Mouse (Mus musculus) frontal cortex, adult 2 months (tissue): ENCODE measurements at regions not wholly inside any gene's neighbourhood (a gene's known extent, or its start where the extent isn't known, plus 50 kb on each side); places are given as distances from the start of the nearest gene placed in this dataset.

Source experiments
- DNase-seq, 2 experiments: peaks; one replicate each; pipeline ENCODE4 v3.0.0; 2022; ENCODE audit warnings: low spot score in 1 of 2; ENCODE audit errors: extremely low spot score in 1 of 2

DNA sequence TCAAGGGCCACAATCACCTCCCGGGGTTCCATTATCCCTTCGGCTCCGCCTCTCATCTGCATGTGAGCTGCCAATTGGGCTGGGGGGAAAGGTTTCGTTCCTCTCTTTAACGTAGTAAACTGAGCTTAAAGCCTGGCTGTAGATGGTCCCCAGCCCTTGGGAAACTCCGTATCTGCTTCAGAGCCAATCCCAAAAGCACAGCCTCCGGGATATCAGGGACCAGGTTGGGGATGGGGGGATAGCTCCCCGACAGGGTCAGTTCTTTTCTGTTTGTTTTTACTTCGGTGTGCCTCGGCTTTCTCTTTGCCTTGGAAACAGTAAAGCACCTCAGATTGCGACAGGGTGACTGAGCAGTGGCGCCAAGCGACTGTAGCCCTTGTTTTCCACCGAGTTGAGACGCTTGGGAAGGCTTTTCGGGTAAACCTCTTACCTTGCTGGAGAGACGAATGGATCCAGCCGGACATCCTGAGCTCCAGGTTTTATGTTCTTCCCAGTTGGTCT is 64.5 kb downstream of the Tfap2c start:
- no peak for DNase-seq

DNA sequence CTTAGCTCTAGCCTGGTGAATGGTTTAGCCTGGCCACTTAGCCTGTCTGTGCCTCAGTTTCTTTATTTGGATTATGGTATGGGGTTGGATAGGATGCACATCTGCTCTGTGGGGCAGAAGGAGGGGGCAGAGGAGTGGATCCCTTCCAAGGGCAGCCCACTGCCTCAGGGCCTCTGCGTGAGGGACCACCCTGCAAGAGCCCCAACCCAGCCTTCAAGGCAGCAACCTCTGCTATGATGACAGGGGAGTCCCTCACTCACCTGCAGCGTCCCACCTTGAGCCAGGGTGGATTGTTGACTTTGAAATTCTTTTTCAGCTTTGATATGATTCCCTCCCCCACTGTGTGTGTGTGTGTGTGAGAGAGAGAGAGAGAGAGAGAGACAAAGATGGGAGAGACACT is 65.8 kb downstream of the Tfap2c start:
- DNase-seq: no peak

DNA sequence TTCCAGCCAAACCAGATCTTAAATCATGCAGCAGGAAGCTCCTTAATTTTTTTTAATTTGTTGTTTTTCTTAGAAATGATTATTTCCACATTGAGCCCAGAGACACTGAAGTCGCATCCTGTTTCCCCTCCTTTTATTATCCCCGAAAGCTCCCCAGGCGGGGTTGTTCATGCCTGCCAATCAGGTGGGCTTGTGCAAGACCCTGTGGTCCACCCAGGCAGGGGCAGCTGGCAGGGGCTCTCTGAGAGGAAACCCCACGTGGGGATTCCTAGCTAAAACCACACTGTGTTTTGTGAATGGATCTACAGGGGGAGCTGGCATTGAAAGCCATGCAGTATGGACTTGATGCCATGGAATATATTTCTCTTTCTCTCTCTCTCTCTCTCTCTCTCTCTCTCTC is 66.2 kb downstream of the Tfap2c start:
- DNase-seq: no peak

DNA sequence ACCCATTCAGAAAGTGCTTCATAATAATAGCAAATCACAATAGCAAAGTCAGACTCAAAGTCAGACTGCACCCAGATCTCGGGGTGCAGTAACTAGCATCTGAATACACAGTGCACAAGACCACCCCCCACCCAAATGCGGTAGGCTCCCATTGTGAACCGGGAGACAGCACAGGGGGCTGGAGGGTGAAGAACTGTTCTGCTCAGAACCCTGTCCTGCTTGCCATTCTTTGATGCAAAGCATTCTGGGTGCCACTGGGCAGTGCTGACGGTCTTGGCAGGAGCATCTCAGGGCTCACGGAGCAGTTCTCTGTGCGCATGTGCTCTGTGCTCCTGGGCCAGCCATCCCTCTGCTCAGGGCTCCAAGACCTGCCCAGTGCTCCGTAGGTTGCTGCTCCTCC is 69.8 kb downstream of the Tfap2c start:
- DNase-seq: no peak

DNA sequence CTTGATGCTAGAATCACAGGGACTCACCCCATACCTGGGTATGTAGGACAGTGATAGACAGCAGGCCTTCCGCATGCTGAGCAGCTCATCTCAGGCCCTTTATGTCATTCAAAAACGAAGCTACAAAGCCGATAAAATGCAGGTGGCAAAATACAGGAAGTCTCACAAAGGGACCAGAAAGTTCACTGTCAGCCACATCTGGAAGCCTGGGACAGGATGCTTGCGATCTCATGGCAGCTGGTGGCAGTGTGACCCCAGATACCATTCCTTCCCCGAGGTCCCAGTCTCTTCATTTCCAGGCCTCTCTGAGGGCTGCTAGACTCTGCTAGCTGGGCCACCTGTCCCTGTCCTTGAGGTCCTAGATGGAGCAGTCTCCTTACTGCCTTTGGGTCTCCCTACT is 70.6 kb downstream of the Tfap2c start:
- no peak for DNase-seq

DNA sequence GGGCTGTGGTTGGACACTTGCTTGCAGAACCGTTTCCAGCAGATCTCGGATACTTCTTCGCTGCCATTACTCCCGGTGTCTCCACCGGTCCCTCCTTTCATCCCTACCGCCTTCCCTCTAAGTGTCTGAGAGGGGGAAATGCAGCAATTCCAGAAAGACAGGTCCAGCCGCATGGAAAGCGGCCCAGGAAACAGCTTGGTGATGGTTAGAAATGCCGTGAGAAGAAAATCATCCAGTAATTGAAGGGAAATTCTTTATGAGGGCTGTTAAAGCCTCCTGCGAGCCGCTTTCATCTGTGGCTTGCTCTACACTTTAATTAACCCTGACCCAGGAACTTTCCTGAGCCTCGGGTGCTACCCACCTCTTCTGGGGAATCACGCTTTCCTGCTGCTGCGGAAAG is 74.3 kb downstream of the Tfap2c start:
- no peak for DNase-seq

DNA sequence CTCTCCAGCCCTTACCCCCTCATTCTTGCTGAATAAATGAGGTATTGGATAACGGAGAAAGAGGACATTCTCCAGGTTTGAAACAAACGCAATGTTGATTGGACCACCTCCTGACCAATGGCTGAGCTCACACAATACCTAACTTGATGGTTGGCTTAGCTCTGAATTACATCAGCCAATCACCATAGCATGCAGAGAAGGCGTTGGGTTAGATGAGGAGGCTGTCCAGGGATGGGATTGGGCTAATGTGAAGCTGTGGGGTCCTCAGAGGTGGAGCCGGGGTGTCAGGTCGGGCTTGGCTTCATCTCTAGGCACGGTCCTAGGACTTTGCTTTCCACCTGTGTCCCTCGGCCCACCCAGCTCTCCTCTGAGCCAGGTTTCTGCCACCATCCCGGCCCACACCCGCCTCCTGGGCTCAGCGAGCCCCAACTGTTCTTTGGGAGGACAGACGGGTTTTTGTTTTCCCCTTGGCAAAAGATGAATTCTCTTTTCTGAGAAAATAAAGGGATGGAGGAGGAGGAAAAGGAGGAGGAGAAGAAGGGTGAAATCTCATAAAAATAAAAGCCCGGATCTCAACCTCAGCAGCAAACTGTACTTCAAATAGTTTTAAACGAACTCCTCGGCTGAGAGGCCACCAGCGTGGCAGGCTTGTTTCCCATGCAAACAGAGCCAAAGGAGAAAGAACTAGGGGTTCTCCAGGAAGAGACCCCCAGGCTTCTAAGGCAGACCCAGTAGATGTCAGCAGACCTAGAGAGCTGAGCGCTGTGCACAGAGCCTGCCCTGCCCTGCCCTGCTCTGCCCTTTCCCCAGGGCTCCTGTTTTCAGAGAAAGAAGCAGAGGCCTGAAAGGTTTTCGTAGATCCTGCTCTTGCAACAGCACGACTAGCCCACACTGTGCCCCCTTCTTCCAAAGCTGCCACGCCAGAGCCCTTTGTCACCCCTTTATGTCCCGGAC is 78.2 kb downstream of the Tfap2c start:
- no peak for DNase-seq

DNA sequence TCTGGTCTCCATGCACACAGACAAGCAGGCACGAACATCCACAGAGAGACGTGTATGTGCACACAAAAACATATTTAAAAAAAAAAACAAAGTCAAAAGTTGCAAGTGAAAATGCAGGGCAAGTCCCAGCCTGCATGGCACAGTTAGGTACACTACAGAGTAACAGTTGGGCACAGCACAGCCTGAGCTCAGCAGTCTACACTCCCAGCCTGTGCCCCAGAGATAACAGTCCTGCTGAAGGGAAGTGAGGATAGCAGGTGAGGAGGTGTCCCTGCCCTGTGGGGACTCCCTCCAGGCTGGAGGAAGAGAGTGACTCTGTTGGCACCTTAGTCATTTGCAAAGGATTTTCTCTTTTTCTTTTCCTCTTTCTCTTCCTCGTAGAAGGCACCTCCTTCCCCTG is 80.9 kb downstream of the Tfap2c start:
- no peak for DNase-seq

DNA sequence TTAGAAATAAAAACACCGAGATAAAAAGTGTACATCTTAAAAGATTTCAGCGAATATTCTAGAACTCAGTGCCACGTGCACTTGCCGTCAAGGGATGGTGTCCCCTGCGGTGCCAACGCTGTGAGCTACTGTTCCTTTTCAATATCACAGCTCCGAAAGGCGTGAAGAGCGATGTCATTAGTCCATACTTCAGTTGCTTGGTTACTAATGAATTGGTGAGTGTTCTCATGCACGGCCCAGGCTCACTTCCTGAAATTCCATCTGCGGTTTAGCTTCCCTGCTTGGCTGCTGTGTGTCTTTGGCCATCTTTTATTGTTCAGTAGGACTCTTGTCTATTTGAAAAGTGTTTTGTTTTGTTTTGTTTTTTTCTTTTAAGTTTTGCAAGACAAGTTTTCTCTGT is 93.2 kb downstream of the Tfap2c start:
- DNase-seq: no peak

DNA sequence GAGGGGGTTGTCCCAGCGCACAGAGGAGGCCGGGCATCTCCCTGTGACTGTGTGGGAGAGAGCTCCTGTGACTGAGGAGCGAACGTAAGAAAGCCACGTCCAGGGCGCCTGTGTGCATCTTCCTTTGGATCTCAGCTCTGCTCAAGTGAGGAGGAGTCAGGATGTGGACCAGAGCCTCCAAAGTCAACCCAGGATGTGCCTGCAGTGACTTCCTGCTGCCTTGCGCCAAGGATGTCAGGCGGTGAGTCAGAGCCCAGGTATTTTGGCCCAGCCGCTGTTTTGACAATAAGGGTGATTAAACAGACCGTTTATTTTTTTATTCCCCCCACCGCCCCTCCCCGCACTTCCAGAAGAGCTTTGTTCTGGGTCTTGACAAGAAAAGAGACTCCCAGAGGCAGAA is 94.5 kb downstream of the Tfap2c start:
- no peak for DNase-seq

DNA sequence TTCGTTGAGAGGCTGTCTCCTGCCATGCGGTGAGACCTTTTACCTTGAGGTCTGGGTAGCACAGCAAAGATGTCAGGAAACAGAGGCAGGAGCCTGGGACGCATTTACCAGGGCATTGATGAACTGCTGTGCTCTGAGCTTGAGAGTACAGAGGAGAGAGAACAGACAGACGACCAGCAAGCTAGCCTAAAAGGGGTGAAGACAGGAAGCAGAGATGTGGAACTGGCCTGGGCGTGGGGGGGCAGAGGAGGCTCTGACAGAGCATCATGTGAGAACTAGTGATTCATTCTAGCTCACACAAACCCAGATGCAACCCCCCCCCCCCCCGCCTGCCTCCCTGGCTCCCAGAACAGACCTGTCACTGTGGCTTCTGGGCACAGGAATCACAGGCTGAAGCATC is 95.1 kb downstream of the Tfap2c start:
- no peak for DNase-seq

DNA sequence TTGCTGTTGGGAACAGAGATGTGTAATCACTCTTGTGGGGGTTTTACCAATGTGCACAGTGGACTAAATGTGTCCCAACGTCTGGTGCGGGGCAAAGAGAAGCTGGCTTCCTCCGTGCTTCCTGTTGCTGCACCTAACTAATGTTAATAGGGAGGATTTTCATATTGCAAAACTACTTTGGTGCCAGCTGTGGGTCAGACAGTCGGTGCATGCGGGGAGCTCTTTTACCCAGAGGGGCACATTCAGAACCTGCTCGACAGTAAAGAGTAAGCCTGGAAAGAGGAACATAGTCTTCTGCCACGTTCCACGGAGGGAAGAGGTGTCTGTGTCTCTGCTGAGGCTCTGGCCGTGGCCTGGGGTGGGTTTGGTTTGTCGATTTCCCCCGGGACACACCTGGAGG is 98.7 kb downstream of the Tfap2c start:
- no peak for DNase-seq

DNA sequence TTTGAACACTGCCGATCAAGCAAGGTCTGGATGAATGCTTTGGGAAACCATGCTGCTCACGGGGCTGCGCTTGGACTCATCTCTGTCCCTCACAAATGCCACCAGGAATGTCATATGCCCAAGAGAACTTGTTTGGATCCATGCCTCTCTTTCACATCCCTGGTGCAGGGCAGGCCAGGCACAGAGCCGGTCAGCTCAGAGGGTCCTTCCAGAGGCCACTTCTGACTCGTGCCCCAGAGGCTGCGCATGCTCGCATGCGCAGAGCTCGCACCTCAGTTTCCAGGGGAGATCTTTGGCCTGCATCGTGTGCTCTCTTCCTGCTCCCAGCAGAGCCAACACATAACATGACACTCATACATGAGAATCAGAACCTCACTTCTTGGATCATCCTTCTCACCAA is 111.1 kb downstream of the Tfap2c start:
- no peak for DNase-seq

DNA sequence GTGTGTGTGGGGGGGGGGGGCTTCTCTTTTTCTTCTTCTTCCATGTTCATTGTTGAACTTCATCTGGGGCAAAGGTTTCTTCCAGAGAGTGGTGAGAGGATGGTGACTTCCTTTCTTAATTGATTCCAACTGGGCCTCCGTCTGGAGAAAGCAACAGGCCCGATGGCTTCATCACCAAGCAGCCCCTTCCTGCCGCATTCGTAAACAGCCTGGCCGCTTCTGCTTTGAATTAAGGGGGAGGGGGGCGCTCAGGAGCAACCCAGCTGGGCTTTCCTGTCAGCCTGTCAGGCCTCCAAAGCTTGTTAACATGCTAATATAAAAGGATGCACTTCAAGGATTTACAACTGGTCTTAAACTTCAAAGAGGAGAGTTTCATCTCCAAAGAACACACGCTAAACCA is 111.5 kb downstream of the Tfap2c start:
- DNase-seq: no peak

DNA sequence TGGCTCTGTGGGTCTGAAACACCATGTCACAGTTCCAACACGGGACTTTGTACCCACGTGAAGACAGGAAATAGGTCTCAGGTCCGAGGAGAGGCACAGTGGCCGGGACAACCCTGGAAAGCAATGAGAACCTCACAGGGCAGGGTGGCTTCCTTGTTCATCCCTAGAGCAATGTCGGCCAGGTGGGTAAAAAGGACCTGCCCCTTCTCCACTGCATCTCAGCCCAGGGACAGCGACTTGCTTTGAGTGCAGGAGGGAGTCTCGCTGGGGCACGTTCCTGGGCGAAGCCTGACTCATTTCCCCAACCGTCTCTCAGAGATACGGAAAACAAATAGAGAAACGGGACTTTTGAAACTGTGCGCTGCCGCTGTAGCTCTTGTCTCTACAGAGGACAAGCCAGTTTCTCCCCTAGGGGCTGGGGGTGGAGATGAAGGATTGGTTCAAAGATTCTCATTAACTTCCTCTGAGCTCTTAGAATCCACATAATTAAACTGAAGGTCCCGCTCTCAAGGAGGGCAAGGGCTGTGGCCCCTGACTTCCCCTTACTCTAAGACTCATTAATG is 112.1 kb downstream of the Tfap2c start:
- DNase-seq: no peak

DNA sequence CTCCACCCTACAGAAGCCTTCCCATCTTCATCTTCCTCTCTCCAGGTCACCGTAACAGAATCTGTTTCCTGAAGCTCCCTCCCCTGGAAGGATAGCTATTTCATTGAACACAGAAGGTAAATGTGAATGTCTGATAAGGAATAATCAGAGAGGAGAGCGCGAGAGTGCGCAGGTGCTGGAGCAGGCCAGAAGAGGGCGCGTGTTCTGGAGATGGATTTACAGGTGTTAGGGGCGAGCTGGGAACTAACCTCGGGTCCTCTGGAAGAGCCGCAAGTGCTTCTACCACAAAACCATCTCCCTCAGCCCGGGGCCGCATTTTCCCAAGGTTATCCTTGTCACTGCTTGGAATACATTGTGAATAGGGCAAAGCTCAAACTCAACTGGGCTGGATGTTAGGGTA is 112.8 kb downstream of the Tfap2c start:
- DNase-seq: no peak

DNA sequence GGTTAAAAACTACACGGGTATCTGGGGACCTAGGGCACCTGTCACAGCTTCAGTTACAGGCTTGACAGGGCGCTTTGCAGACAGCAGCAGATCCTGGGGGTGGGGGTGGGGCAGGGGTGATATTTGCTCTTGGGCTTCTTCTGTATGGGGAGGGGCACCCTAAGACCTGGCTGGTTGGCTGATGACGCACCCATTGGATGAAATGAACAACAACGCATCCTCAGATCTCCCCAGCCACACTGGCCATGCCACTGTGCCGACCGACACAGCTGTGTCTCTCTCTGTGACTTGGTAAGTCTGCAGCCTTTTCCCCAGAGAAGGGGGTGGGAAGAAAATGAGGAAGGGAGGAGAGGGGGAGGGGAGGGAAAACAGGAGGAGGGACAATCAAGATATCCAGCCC is 114.3 kb downstream of the Tfap2c start:
- DNase-seq: no peak

DNA sequence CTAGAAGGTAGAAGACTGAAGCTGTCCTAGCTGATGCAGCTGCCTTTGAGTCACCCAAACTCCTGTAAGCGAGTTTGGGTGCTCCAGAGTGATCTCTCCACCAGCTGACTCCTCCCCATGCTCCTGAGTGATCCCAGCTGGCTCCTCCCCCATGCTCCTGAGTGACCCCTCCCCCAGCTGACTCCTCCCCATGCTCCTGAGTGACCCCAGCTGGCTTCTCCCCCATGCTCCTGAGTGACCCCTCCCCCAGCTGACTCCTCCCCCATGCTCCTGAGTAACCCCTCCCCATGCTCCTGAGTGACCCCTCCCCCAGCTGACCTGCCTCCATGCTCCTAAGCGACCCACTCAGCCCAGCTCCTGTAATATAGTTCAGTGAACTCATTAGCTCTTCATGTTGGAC is 123.7 kb downstream of the Tfap2c start:
- DNase-seq: no peak

DNA sequence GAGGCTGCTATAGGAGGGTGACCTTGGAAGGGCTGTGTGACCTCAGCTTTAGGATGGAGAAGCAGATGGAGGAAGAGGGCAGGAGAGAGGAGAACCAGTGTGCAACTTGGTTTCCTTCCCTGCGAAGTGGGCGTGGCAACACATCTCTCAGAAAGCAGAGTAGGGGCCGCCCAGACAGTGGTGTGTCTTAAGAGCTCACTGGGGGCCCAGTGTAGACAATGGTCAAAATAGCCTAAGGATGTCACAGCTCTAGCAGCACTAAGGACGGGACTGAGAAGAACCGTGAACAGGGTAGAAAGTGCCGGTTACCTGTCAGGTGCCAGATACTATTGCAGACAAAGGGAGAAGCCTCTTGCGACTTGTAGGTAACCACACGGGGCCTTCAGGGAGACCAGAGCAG is 125.2 kb downstream of the Tfap2c start:
- DNase-seq: no peak

DNA sequence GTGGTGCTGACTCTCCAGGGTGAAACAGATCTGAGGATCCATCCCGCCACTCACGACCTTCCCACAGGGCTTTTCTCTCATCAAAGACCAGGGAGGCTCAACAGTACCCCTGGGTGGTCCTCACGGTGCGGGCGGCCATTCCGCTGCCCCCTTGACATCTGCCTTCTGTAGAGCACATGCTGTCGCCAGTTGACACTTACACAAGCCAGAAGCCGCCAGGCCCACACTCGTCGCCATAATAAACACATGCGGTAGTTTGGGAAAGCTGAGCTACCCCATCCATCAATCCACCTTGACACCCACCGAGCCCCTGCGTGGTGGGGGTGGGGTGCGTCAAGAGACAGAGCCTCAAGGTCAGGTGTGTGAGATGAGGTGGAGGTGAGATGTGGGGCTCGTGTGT is 125.7 kb downstream of the Tfap2c start:
- no peak for DNase-seq

DNA sequence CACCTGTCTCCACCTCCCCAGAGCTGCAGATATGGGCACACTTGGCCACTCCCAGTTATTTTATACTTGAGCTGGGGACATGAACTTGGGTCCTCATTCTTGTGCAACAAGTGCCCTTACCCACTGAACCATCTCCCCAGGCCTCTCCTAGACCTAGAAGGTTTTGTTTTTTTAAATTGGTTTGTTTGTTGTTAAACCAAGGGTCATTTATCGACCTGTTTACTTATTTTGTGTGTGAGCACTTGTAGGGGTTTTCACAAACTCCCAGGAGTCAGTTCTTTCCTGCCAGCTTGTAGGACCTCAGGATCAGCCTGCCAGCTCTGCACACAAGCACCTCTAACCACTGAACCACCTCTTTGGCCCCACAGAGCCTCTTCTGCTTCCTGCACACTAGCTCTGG is 140.8 kb downstream of the Tfap2c start:
- no peak for DNase-seq

DNA sequence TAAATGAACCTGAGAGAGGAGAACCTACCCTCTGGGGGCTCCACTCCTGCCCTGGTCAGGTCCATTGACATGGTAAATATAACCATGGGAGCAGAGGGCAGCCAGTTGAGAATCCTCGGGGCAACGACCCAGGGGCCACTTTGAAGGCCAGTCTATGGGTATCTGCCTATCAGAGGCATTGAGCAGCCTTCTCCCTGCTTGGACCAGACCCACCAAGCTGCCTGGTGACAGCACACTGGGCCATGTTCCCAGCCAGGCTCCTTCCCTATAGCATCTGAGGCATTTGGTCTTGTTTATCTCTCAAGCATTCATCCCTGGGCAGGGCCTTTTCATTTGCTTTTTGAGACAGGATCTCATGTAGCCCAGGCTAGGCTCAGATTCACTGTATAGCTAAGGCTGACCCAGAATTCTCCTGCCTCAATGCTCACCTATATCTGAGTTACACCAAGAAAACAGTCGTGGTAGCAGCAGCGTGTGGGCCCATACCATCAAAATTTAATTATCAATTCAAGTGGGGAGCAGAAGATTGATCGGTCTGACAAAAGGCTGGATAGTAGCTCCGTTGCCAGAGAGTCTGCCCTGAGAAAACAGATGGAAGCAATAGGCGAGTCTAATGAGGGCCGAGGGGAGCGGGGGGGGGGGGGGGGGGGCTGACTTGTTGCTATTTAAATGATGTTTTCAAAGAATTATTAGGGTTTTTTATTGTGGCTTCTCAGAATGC is 141.7 kb downstream of the Tfap2c start:
- DNase-seq: no peak
